Mouse (Mus musculus) CD4-positive, CD25-positive, alpha-beta regulatory T cell, adult 4 months (primary cell): ENCODE measurements around the gene Pmf1. TPM values are rescaled to one million over a fixed set of nuclear protein-coding genes. Genes with fewer than 3 reads are reported as not detected.

Experiments used
- ATAC-seq: one replicate; pipeline ENCODE4 v1.8.0; 2017
- polyA plus RNA-seq, 2 experiments: library from polyadenylated mRNA; unstranded; fragments of 100-300 nt; shearing (Covaris generic); gene quantifications; one replicate each; pipeline ENCODE4 v1.2.1; 2017

Gene Pmf1
- polyA plus RNA-seq: 10 to 100 TPM; 37.2 to 52.9 TPM

- peak; percentile 95 for ATAC-seq
These were observed at the start of gene Pmf1 for GRCm38 (mm10) chr3:88409741-88410644. Gene Pmf1 (minus strand): TSS chr3:88410331.

- no peak for ATAC-seq
These were observed 48.7 kb upstream of the Pmf1 start for GRCm38 (mm10) chr3:88458778-88459219.

- no peak for ATAC-seq
These were observed 46.8 kb upstream of the Pmf1 start for GRCm38 (mm10) chr3:88456746-88457532.

GRCm38 (mm10) chr3:88456313-88456712 lies 46.2 kb upstream of the Pmf1 start:
- ATAC-seq: no peak

- no peak for ATAC-seq
These were observed 45.6 kb upstream of the Pmf1 start for GRCm38 (mm10) chr3:88455588-88456264.

- ATAC-seq: no peak
These were observed 44.8 kb upstream of the Pmf1 start for GRCm38 (mm10) chr3:88454762-88455587.

- peak; percentile 72 for ATAC-seq
These were observed 43.9 kb upstream of the Pmf1 start for GRCm38 (mm10) chr3:88453986-88454385.

GRCm38 (mm10) chr3:88453369-88453768 lies 43.2 kb upstream of the Pmf1 start:
- peak; percentile 74 for ATAC-seq

- no peak for ATAC-seq
These were observed 42.6 kb upstream of the Pmf1 start for GRCm38 (mm10) chr3:88452716-88453115.

- ATAC-seq: peak; percentile 25
These were observed 42.1 kb upstream of the Pmf1 start for GRCm38 (mm10) chr3:88452246-88452645.

- no peak for ATAC-seq
These were observed 40.4 kb upstream of the Pmf1 start for GRCm38 (mm10) chr3:88450379-88451131.

- no peak for ATAC-seq
These were observed 39.4 kb upstream of the Pmf1 start for GRCm38 (mm10) chr3:88449395-88450023.

- no peak for ATAC-seq
These were observed 38.3 kb upstream of the Pmf1 start for GRCm38 (mm10) chr3:88448443-88448842.

GRCm38 (mm10) chr3:88447676-88448183 lies 37.6 kb upstream of the Pmf1 start:
- ATAC-seq: no peak

GRCm38 (mm10) chr3:88446471-88447123 lies 36.5 kb upstream of the Pmf1 start:
- no peak for ATAC-seq

- ATAC-seq: no peak
These were observed 32.8 kb upstream of the Pmf1 start for GRCm38 (mm10) chr3:88442888-88443287.

GRCm38 (mm10) chr3:88442488-88442887 lies 32.4 kb upstream of the Pmf1 start:
- no peak for ATAC-seq

GRCm38 (mm10) chr3:88440500-88441381 lies 30.6 kb upstream of the Pmf1 start:
- peak; percentile 77 for ATAC-seq

- no peak for ATAC-seq
These were observed 29.5 kb upstream of the Pmf1 start for GRCm38 (mm10) chr3:88439582-88439981.
